Mouse (Mus musculus) cerebellum, adult 11-12 months (tissue): ENCODE results near the gene Gm44790.
A peak's percentile ranks its signal among the peaks of the same experiment; 100 is the strongest.
"Not testable (repeated sequence)": the region's sequence is repeated elsewhere in the genome, so short reads cannot be mapped to it uniquely, and the experiment has no call there.

ENCODE experiments used
- DNase-seq: peaks from one replicate; pipeline ENCODE4 v3.0.0; 2022

Gm44790 gene

DNA sequence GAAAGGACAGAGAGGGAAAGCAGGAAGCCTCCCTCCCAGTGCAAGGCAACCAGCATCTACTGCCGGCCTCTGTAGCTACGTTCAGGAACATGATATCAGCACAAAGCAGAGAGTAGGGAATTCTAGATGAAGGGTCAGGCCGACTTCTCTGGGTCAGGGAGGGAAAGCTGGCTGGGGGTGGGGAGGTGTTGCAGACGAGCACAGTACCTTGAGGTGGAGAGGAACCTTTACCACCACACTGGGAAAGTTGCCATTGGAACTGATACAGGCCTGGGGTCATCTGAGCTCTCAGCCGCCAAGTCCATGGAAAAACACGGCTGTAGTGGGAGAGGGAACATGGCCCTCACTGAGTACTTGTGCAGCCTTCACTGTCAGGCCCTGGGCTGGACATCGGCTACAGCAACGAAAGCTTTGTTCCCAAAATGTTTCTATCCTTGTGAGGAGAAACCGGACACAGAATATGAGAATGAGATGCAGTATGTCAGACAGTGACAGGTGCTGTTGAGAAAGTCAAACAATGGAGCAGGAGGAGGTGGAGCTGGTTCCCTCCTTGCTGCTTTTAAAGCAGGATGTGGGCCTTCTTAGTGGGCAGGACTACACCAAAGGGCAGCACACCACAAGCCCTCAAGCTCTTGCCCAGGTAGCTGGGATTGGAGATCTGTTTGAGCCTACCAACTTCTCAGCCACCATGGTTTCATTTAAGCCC, 49.2 kb downstream of the Gm44790 start:
- DNase-seq, result no peak

DNA sequence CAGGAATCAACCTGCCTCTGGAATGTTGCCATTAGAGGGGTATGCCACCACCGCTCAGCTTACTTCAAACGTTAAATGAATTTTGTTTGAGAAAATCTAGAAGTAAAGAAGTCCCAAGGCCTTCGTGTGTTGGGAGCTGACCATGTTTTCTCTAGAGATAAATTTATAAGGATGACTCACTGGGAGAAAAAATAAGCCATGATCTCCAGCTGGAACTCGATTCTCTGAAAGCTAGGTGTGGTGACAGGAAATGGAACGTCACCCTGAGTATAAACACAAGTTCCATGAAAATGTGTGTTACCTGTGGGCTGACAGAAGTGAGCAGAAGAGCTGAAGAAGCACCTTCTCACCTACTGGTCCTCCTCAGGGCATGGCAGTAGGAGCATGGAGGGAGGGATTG, 50.5 kb downstream of the Gm44790 start:
- DNase-seq, result no peak

- DNase-seq, result peak; percentile 53
Observed at GRCm38 (mm10) chr6:86479311-86479710, 52.9 kb downstream of the Gm44790 start.

GRCm38 (mm10) chr6:86479816-86480188, 53.3 kb downstream of the Gm44790 start:
- DNase-seq, result no peak

DNA sequence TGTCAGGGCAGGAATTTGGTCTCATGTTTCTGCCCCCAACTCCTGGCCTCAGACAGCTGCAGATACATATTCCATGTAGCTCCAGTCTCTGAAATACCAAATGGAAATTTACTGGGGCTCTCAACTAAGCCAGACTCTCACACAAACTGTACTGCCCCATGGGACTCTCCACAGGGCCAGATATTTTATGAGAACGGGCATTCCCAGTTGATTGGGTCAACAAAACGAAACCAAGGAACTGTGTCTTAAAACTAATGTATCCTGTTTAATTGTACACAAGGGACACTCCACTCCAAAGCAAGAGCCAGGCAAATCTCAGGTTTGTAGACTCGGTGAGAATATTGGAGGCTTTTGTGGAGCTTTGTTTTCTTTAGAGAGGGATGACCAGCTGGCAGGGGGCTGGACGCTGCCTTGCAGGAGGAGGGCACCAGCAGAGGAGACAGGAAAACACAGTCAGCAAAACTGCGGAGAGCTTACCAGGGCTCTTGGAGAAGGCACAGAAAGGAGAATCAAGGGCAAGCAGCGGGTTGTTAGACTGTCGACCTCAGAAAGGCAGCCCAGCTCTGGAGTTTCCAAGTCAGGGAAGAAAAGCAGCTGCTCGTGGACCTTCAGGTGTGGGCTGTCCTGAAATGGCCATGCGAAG, 53.9 kb downstream of the Gm44790 start:
- peak; percentile 58 for DNase-seq

GRCm38 (mm10) chr6:86481871-86482270, 55.4 kb downstream of the Gm44790 start:
- DNase-seq, result no peak

GRCm38 (mm10) chr6:86485943-86486640, 59.6 kb downstream of the Gm44790 start:
- DNase-seq, result no peak

DNA sequence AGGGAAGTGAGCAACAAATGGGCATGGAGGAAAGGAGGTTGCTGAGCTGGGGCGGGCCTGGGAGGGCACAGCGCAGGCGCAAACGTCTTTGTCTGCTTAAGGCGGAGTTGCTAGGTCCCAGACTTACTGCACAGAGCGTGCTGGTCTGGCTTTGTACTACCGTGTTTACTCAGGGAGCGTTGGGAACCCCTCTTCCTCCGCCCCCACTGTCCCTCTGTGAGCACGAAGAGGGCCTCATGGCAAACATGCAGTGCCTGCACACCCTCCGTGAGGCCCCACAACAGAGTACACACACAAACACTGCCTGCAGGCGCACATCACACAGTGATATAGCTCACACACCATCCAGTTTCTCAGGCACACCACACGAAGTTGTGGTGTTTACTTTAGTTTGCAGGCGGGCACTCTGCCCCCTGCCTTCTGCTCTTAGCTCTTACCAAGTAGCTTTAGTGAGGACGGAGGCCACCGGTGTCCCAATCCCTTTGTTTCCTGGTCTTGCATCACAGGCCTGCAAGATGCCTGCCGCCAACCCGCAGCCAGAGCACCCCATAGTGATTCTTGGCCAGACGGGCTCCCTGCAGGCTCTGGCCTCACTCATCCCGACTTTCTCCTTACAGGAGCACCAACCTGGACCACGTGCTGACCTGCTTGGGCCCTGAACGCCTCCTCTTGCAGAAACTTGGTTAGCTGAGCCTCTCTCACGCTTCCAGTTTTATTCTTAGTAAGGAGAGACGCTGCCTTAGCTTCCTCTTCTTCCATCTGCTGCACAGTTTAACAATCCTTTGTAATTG, 61.1 kb downstream of the Gm44790 start:
- peak; percentile 69 for DNase-seq

GRCm38 (mm10) chr6:86488149-86488485, 61.7 kb downstream of the Gm44790 start:
- peak; percentile 66 for DNase-seq

DNA sequence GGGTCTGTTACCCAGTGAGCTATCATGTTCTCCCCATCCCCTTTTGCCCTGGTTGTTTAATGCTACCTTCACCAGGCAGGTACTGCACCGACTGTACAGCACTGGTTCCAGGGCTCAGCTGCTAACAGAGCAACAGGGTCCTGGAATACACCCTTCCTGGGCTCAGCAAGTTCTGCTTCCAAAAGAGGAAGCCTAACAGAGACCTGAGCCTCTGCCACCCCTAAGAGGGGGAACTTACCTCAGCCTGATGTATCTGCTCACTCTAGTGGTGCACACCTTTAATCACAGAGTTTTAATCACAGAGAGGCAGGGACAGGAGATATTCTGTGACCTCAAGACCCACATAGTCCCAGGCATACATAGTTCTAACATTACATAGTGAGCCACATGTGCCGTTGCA, 63.5 kb downstream of the Gm44790 start:
- DNase-seq, result no peak

DNA sequence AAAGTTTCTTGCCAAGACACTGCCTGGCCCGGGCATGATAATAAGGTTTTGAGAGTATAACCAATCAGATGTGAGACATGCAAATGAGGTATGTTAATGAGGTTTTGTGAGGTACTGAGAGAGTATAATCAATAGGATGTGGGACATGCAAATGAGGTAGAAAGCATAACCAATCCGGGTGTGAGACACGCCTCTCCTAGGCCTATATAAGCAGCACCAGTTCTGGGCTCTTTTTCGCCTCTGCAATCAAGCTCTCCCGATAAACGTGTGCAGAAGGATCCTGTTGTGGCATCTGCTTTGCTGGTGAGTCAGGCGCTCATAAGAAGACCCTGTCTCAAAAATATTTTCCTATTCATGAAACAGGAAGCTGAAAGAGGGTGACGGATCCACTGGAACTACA, 64.0 kb downstream of the Gm44790 start:
- not testable (repeated sequence) for DNase-seq

DNA sequence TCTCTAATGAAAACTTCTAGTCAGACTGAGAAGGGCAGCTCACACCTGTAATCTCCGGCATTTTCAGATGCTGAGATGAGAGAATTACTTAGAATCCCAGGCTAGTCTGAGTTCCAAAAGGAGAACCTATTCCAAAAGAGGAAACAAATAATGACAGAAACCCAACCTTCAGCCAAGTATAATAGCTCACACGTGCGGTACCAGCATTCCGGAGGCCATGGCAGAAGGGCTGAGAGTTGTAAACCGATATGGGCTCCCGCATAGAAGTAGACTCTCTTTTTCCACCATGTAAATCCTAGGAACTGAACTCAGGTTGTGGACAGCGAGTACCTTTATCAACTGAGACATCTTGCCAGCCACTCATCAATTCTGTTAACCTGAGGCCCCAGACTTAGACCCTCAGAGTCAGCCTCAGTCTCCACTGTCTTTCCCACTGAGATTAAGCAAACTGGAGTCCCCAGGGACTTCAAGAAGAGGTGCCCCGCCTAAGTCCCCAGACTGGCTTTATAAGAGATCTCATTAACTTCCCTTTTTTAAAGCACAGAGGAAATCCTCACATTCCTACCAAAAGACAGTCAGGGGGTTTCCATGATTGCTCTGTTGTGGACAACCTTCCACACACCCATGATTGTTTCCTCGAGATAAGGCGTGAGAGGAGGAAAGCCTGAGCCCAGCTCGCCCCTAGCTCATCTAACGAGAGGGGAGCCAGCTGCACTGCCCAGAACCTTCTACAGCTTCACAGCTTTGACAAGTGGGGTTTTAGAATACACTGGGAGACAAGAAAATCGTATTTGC, 67.2 kb downstream of the Gm44790 start:
- no peak for DNase-seq

DNA sequence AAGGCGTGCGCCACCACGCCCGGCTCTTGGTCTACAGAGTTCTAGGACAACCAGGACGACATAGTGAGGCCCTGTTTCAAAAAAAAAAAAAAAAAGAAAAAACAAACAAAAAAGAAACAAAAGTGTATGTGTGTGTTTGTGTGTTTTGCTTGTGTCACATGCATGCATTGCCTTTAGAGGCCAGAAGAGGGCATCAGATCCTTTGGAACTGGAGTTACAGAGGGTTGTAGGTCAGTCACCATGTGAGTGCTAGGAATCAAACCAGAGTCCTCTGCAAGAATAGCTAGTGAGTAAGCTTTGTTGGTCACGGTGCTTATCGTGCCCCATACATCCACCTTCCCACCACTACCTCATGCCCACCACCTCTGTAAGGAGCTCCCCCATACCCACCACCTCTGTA, 68.3 kb downstream of the Gm44790 start:
- no peak for DNase-seq
